Mouse (Mus musculus): ENCODE data around the gene Platr17.

GRCm38 (mm10) chr17:33891357-33891756 lies 13.6 kb upstream of the Platr17 start:
- TF ChIP-seq CTCF (IDR thresholded peaks at IDR 0.05; ENCODE audit: extremely low read depth, insufficient read depth, insufficient read length, insufficient replicate concordance) (no peak), POLR2A (IDR thresholded peaks at IDR 0.05; ENCODE audit: low read depth, low read length) (no peak)
